Comparison of ENCODE assay signal across 1 mouse cellular context in the genomic region with DNA sequence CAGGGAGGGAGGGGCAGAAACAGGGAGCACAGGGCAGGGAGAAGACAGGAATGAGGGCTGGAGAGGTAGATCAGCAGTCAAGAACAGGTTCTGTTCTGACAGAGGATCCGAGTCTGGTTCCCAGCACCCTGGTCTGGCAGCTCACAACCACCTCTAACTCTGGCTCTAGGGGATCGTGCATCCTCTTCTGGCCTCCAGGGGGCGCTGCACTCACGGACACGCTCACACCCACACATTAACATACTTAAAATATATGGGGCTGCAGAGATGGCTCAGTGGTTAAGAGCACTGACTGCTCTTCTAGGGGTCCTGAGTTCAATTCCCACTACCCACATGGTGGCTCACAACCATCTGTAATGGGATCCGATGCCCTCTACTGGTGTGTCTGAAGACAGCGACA.
TF ChIP-seq lines count a peak whose summit lies in the region.

No protein-coding gene starts in this region.

TF ChIP-seq in CH12.LX, 34 proteins besides CTCF, POLR2A, EP300 and RAD21:
- TF ChIP-seq MAX (IDR thresholded peaks at IDR 0.05; ENCODE audit: low read length), result no peak
- no peak for TF ChIP-seq JUN (IDR thresholded peaks at IDR 0.05; ENCODE audit: insufficient read depth, low read depth, low read length)
- no peak for TF ChIP-seq ZC3H11A (IDR thresholded peaks at IDR 0.05; ENCODE audit: low read depth, low read length)
- TF ChIP-seq MAFK (IDR thresholded peaks at IDR 0.05; ENCODE audit: insufficient replicate concordance, low read length), result no peak
- TF ChIP-seq ZKSCAN1 (IDR thresholded peaks at IDR 0.05; ENCODE audit: borderline replicate concordance, low read depth, low read length), result no peak
- TF ChIP-seq CHD2 (IDR thresholded peaks at IDR 0.05; ENCODE audit: low read length), result no peak
- no peak for TF ChIP-seq MXI1 (IDR thresholded peaks at IDR 0.05; ENCODE audit: low read depth, low read length)
- no peak for TF ChIP-seq CHD1 (IDR thresholded peaks at IDR 0.05; ENCODE audit: low read depth, low read length)
- TF ChIP-seq NRF1 (IDR thresholded peaks at IDR 0.05; ENCODE audit: low read depth, low read length), result no peak
- no peak for TF ChIP-seq MEF2A (IDR thresholded peaks at IDR 0.05; ENCODE audit: borderline replicate concordance, low read depth, low read length)
- TF ChIP-seq RCOR1 (conservative IDR thresholded peaks at IDR 0.05; ENCODE audit: low read depth, low read length), result no peak
- TF ChIP-seq ETS1 (conservative IDR thresholded peaks at IDR 0.05; ENCODE audit: low read depth, low read length), result no peak
- TF ChIP-seq ELF1 (IDR thresholded peaks at IDR 0.05; ENCODE audit: low read depth, low read length), result no peak
- TF ChIP-seq E2F4 (IDR thresholded peaks at IDR 0.05; ENCODE audit: insufficient replicate concordance, low read depth, low read length), result no peak
